Mouse (Mus musculus) kidney, embryonic 16.5 days (tissue): ENCODE measurements at regions not wholly inside any gene's neighbourhood (a gene's known extent, or its start where the extent isn't known, plus 50 kb on each side); places are given as distances from the start of the nearest gene placed in this dataset.

ENCODE experiments used
- ATAC-seq: fragments of 200-750 bp; cut with Nextera tagmentation; 2 replicates; pipeline ENCODE4 v1.8.0; 2017; ENCODE audit warnings: moderate TSS enrichment; ENCODE audit not compliant: low FRiP score, low TSS enrichment
- H3K27ac ChIP-seq: fragments of 300-500 bp; sonication (generic); 2 replicates; pipeline ENCODE4 v1.5.1; 2014; ENCODE audit warnings: low read length
- H3K27me3 ChIP-seq: fragments of 300-500 bp; sonication (generic); 2 replicates; pipeline ENCODE4 v1.6.1; 2014; ENCODE audit warnings: low read length, control low read depth, mixed read lengths; ENCODE audit not compliant: insufficient read depth
- H3K36me3 ChIP-seq: fragments of 300-500 bp; sonication (generic); 2 replicates; pipeline ENCODE4 v1.6.1; 2014; ENCODE audit warnings: low read length, control low read depth, mixed read lengths; ENCODE audit not compliant: insufficient read depth
- H3K4me1 ChIP-seq: fragments of 300-500 bp; sonication (generic); 2 replicates; pipeline ENCODE4 v1.6.1; 2014; ENCODE audit warnings: low read length, control low read depth, mixed read lengths; ENCODE audit not compliant: insufficient read depth
- H3K4me2 ChIP-seq: fragments of 300-500 bp; sonication (generic); replicated peaks from 2 replicates; pipeline ENCODE4 v1.6.1; 2014; ENCODE audit warnings: low read depth, low read length
- H3K4me3 ChIP-seq: fragments of 300-500 bp; sonication (generic); 2 replicates; pipeline ENCODE4 v1.5.1; 2014; ENCODE audit warnings: mild to moderate bottlenecking, low read length
- H3K9ac ChIP-seq: fragments of 300-500 bp; sonication (generic); replicated peaks from 2 replicates; pipeline ENCODE4 v1.6.1; 2014; ENCODE audit warnings: low read length
- H3K9me3 ChIP-seq: fragments of 300-500 bp; sonication (generic); 2 replicates; pipeline ENCODE4 v1.6.1; 2016; ENCODE audit warnings: low read length, control low read depth
- WGBS: fragments of 180-500 bp; shearing (Covaris S2); extraction: QIAGEN DNeasy Blood & Tissue Kit; methylation state at CpG from one replicate; pipeline ENCODE4 v1.1.7; 2014; 5-methylcytosine and 5-hydroxymethylcytosine counted together

DNA sequence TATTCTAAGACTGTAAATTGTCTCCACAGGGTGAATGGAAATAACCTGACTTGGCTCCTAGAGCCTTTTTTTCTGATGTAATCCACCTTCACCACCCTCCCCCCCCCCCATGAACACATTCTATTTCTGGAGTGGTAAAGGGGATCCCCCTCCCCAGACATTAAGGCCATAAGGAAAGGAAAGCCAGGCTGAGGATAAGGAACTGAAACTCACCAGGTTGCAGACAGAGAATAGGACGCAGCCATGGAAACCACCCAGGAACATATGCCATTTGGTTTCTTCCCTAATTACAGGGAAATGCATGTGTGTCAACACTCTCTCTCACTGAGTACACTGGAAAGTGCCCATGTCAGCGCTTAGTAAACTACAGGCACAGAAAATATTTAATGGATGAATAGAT lies 96.5 kb upstream of the Gnao1 start:
- H3K27ac ChIP-seq, result no peak overlapping the region
- WGBS, result 80% methylated on average over 2 of the region's 2 CpGs
- no peak for ATAC-seq

DNA sequence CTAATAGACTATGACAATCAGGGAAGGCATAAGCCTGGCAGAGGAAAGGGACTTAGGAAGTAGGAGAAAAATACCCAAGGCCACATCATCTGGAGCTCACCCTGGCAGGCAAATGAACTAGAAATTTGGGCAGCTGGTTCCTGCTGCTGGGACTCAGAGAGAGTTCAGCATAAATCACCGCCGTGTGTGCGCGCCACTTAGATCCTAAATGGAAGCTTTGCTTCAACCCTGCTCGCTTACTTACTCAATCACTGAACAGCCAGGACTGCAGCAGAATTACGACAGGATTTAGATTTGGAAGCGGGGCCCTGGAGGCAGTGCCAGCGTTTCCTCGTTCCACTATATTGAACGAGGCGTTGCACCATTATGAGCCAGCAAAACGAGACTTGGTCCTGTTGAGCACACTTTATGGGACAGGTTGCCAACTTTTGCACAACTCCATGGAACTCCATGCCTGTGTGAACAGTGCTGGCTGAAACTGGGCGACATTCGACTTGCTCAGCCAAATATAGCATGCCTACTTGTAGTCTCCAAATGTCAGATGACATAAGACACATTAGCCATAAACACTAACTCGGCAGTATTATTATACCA lies 84.8 kb upstream of the Gnao1 start:
- no peak overlapping the region for H3K9ac ChIP-seq
- WGBS, result 67% methylated on average over 15 of the region's 15 CpGs
- H3K27me3 ChIP-seq, result no peaks in the 10 kb centered on the region
- ATAC-seq, result no peak
- H3K9me3 ChIP-seq, result no peaks in the 10 kb centered on the region
- no peak overlapping the region for H3K27ac ChIP-seq
- no peak overlapping the region for H3K4me2 ChIP-seq
- H3K4me1 ChIP-seq, result no peaks in the 10 kb centered on the region
- no peaks in the 10 kb centered on the region for H3K36me3 ChIP-seq
- no peak overlapping the region for H3K4me3 ChIP-seq

More for the DNA sequence above, 96.5 kb upstream of the Gnao1 start:
- Histone ChIP-seq H3K9ac (no peak overlapping the region), H3K4me2 (no peak overlapping the region), H3K36me3 (no peaks in the 10 kb centered on the region), H3K4me1 (no peaks in the 10 kb centered on the region), H3K9me3 (no peaks in the 10 kb centered on the region), H3K4me3 (no peak overlapping the region), H3K27me3 (no peaks in the 10 kb centered on the region)

DNA sequence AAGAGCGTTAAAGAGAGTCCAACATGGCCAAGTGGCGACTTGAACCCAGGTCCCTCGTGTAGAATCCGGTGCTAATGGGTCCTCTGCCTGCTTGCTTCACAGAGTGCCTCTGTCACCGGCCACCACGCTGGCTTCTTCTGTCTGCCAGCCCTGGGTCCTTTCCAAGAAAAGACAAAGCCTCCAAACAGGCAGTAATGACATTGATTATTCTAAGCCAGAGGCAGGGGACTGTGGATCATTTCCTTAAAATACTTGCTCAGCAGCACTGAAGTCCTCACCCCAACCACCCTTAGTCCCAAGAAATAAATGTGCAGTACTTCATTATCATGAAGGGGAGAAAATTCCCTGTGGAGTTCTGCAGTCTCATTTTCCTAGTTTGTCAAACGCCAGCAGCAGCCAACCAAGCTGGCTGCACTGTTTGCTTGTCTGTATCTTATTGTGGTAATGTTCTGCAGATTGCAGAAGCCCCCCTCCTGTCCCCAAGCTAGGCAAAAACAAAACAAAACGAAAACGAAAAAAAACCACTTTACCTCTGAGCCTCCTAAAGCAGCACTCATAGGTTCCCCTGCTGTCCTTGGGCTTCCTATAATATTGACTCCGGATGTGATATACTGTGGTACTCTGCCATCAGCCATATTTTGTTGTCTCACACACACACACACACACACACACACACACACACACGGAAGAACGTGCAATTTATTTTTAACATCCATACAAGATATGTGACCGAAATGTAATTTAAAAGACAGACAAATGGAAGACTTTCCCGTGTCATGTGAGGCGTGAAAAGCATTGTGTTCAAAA lies 80.4 kb upstream of the Gnao1 start:
- no peaks in the 10 kb centered on the region for H3K36me3 ChIP-seq
- H3K9me3 ChIP-seq, result peaks cover 3% of the 10 kb centered on the region; the same call in 1 of the 2 replicates
- H3K4me3 ChIP-seq, result no peak overlapping the region
- no peak for ATAC-seq
- no peaks in the 10 kb centered on the region for H3K27me3 ChIP-seq
- no peak overlapping the region for H3K9ac ChIP-seq
- H3K4me2 ChIP-seq, result no peak overlapping the region
- 77% methylated on average over 15 of the region's 15 CpGs for WGBS
- H3K4me1 ChIP-seq, result no peaks in the 10 kb centered on the region
- no peak overlapping the region for H3K27ac ChIP-seq

DNA sequence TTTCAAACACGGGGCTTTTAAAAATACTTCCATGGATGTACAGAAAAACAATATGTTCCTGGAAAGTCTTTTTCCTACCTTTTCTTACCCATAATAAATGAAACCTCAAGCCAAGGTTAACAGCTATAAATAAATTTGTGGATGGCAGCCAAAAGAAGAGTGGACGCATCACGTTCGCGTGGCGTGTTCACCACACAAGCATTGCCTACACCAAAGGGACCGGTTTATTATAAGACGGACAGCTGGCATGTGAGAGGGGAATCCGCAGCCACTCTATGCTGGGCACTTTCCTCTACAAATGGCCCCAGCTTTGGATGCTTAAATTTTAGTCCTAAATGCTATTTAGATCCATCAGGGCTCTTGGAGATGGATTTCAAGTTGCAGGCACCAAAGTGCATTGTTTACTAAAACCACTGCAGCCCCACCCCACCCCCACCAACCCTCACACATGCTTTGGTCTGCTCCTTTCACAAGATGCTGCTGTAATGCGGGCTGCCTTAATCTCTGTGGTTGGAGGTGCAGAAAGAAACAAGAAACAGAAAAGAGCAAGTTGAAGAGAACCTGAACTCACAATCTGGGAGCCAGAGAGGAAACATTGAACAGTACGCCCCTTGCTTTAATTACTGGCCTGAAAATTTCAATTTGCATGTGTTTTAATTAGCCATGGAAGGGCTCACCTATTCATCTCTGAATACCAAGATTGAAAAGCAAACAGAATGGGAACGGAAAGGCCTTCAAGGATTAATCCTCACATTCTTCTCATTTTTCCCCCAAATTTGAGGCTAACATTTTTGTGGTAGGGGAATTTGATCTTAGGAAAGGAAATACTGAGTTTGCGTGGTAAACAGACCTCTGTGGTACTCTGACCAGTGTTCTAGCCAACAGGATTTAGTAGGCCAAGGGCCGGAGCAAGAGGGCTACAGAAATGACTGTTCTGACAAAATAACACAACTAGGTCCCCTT lies 78.7 kb upstream of the Gnao1 start:
- no peak overlapping the region for H3K4me2 ChIP-seq
- WGBS, result 84% methylated on average over 14 of the region's 14 CpGs
- H3K4me1 ChIP-seq, result no peaks in the 10 kb centered on the region
- no peak overlapping the region for H3K9ac ChIP-seq
- no peak overlapping the region for H3K4me3 ChIP-seq
- H3K27me3 ChIP-seq, result no peaks in the 10 kb centered on the region
- H3K9me3 ChIP-seq, result peaks cover 3% of the 10 kb centered on the region; the same call in 1 of the 2 replicates
- H3K27ac ChIP-seq, result no peak overlapping the region
- no peak for ATAC-seq
- H3K36me3 ChIP-seq, result no peaks in the 10 kb centered on the region

DNA sequence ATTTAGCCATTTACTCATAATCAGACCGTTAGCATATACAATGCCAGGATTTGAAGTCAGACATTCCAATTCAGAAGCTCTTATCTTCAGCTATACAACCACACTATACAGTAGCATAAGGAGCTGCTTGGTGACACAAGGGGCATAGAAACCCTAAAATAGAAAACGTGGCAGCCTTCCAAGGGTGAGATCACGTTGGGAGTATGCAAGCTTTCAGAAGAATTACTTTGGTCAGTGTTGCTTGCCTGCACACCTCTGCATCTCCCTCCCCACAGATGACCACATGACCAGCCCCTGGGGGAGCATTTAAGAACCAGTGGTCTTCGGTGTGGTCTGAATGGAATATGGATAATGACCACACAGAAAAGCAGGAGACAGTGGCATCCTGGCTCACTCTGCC lies 74.9 kb upstream of the Gnao1 start:
- Histone ChIP-seq H3K36me3 (no peaks in the 10 kb centered on the region), H3K27ac (no peak overlapping the region), H3K9me3 (peaks cover 3% of the 10 kb centered on the region; the same call in 1 of the 2 replicates), H3K9ac (no peak overlapping the region), H3K27me3 (no peaks in the 10 kb centered on the region), H3K4me1 (no peaks in the 10 kb centered on the region), H3K4me3 (no peak overlapping the region), H3K4me2 (no peak overlapping the region)
- ATAC-seq, result no peak
- WGBS, result 73% methylated on average over 4 of the region's 4 CpGs

DNA sequence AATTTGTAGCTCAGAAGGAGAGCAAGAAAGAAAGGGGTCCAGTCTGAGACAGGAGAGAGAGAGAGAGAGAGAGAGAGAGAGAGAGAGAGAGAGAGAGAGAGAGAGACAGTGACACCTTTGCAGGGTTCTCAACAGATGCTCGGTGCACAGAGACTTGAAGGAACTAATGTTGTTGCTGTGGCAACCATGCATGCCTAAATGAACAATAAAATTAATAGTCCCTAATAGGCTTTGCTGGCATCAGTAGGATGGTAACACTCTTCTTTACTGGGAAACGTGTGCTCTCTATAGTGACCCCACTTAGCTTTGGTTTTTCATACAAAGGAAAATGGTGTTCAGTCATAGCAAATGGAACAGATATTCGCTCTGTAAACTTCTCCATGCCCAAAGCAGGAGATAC lies 69.5 kb upstream of the Gnao1 start:
- whole genome bisulfite sequencing, result 49% methylated on average over 3 of the region's 3 CpGs
- ATAC-seq, result no peak

DNA sequence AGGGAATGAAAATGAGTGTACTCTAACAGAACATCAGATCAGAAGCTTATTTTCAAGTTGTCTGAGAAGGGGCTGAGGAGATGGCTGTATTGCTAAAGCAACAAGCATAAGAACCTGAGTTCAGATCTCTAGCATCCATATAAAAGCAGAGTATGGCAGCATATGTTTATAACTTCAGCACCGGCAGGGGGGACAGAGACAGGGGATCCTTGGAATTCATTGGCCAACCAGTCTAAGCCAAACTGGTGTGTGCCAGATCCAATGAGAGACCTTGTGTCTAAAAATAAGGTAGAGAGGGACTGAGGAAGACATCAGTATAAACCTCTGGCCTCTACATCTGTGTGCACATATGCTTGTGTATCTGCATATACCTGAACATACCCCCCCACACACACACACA lies 61.0 kb upstream of the Gnao1 start:
- H3K9ac ChIP-seq, result no peak overlapping the region
- H3K9me3 ChIP-seq, result no peaks in the 10 kb centered on the region
- no peaks in the 10 kb centered on the region for H3K36me3 ChIP-seq
- H3K4me3 ChIP-seq, result no peak overlapping the region
- 58% methylated on average over 1 of the region's 1 CpGs for WGBS
- H3K4me1 ChIP-seq, result no peaks in the 10 kb centered on the region
- no peak overlapping the region for H3K4me2 ChIP-seq
- ATAC-seq, result no peak
- no peaks in the 10 kb centered on the region for H3K27me3 ChIP-seq
- no peak overlapping the region for H3K27ac ChIP-seq

More for the DNA sequence above, 69.5 kb upstream of the Gnao1 start:
- no peaks in the 10 kb centered on the region for H3K9me3 ChIP-seq
- no peaks in the 10 kb centered on the region for H3K4me1 ChIP-seq
- no peak overlapping the region for H3K9ac ChIP-seq
- no peak overlapping the region for H3K4me3 ChIP-seq
- no peaks in the 10 kb centered on the region for H3K36me3 ChIP-seq
- no peak overlapping the region for H3K4me2 ChIP-seq
- no peak overlapping the region for H3K27ac ChIP-seq
- H3K27me3 ChIP-seq, result no peaks in the 10 kb centered on the region

DNA sequence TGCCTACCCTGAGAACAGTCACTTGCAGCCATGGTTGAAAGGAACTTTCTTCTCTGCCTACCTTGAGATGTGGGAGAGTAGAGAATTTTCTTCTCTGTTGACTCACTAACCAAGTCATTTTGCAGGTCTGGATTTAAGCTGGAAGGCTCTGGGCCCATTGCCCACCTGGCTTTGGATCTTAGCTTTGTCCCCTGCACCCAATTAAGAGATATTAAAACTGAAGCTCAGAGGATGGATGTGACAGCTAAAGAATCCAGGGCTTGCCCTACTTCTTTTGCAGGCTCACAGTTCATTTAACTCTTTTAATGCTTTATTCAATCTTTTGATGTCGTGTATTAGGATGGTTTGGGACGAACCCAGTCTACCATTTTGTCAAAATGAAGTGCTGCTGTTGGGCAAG lies 58.8 kb upstream of the Gnao1 start:
- Histone ChIP-seq H3K4me3 (no peak overlapping the region), H3K4me1 (no peaks in the 10 kb centered on the region), H3K36me3 (no peaks in the 10 kb centered on the region), H3K9ac (no peak overlapping the region), H3K9me3 (no peaks in the 10 kb centered on the region), H3K27ac (no peak overlapping the region), H3K4me2 (no peak overlapping the region), H3K27me3 (no peaks in the 10 kb centered on the region)
- no peak for ATAC-seq
- WGBS, result 80% methylated on average over 2 of the region's 2 CpGs

DNA sequence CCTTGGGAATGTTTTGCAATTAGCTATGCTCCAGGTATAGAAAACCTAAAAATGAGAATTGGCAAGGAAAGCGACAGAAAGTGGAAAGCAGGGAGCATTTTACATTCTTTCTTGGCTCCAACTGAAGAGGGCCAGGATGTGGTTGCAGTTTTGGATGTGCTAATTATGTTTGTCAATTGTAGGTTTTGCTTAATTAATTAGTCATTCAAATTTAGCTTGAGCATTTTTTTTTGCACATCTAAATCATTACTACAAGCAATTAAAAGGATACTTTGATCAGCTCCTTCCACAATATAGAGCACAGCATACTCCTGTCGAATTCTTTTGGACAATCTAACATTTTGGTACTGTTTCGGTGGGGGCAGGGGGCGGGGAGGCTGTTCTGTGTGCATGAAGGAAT lies 53.8 kb upstream of the Gnao1 start:
- no peak for ATAC-seq
- 84% methylated on average over 4 of the region's 4 CpGs for WGBS
- no peaks in the 10 kb centered on the region for H3K4me1 ChIP-seq
- H3K4me3 ChIP-seq, result no peak overlapping the region
- no peaks in the 10 kb centered on the region for H3K9me3 ChIP-seq
- H3K27me3 ChIP-seq, result no peaks in the 10 kb centered on the region
- H3K9ac ChIP-seq, result no peak overlapping the region
- no peaks in the 10 kb centered on the region for H3K36me3 ChIP-seq
- H3K27ac ChIP-seq, result no peak overlapping the region
- no peak overlapping the region for H3K4me2 ChIP-seq
